Mouse (Mus musculus): Measurements from ENCODE around the gene Zfp984. TPM values are rescaled to one million over a fixed set of nuclear protein-coding genes. Genes with fewer than 3 reads are reported as not detected.
A peak's percentile ranks its signal among the peaks of the same experiment; 100 is the strongest.
"Not testable (repeated sequence)": the region's sequence is repeated elsewhere in the genome, so short reads cannot be mapped to it uniquely, and the experiment has no call there.

Gene Zfp984
- 4.3 and 6.3 TPM in 2 replicates for polyA plus RNA-seq (2016; fragmentation: Nextera tagmentation; extraction: Ambion mirVana)

GRCm38 (mm10) chr4:147809292-147809965 lies at the start of gene Zfp984:
Gene Zfp984 (minus strand): TSS chr4:147809788.
- 13% methylated on average over 15 of the region's 15 CpGs for WGBS
- not testable (repeated sequence) for H3K27me3 ChIP-seq (replicated peaks); H3K36me3 ChIP-seq; H3K9me3 ChIP-seq; H3K27ac ChIP-seq; H3K4me1 ChIP-seq
- H3K9ac ChIP-seq, result peak within 1 kb of the TSS; percentile 33
- peak; percentile 56; the same call in 1 of the 2 replicates for ATAC-seq (ENCODE audit: low FRiP score, low read depth)
- H3K4me2 ChIP-seq (replicated peaks), result peak within 1 kb of the TSS; percentile 70
- H3K4me3 ChIP-seq, result peak within 1 kb of the TSS; percentile 41

- H3K9me3 ChIP-seq, result no peaks in the 10 kb centered on the region
Measured at GRCm38 (mm10) chr4:147850776-147851175, 41.2 kb upstream of the Zfp984 start.

GRCm38 (mm10) chr4:147848584-147848991 lies 39.0 kb upstream of the Zfp984 start:
- peak; percentile 73 for ATAC-seq (ENCODE audit: low FRiP score, low read depth)
- Histone ChIP-seq H3K9ac (peak overlapping the region; percentile 50), H3K36me3 (peaks cover 7% of the 10 kb centered on the region), H3K4me3 (peak overlapping the region; percentile 57), H3K4me2 (replicated peaks) (peak overlapping the region; percentile 64), H3K9me3 (peaks cover 5% of the 10 kb centered on the region), H3K27ac (no peak overlapping the region), H3K4me1 (peaks cover 4% of the 10 kb centered on the region; the same call in 1 of the 2 replicates), H3K27me3 (replicated peaks) (no peaks in the 10 kb centered on the region)
- WGBS, result 11% methylated on average over 4 of the region's 4 CpGs

More at GRCm38 (mm10) chr4:147850776-147851175, 41.2 kb upstream of the Zfp984 start:
- Histone ChIP-seq H3K36me3 (no peaks in the 10 kb centered on the region), H3K4me2 (replicated peaks) (no peak overlapping the region), H3K27me3 (replicated peaks) (no peaks in the 10 kb centered on the region), H3K9ac (no peak overlapping the region), H3K4me3 (no peak overlapping the region), H3K27ac (no peak overlapping the region), H3K4me1 (peaks cover 4% of the 10 kb centered on the region; the same call in 1 of the 2 replicates)
- 84% methylated on average over 2 of the region's 2 CpGs for WGBS
- ATAC-seq (ENCODE audit: low FRiP score, low read depth), result no peak

- Histone ChIP-seq H3K4me3 (peak within 1 kb of the TSS; percentile 57), H3K4me1 (peaks cover 4% of the 10 kb centered on the region; the same call in 1 of the 2 replicates), H3K9ac (peak within 1 kb of the TSS; percentile 53), H3K27ac (no peak within 1 kb of the TSS), H3K4me2 (replicated peaks) (peak within 1 kb of the TSS; percentile 64), H3K27me3 (replicated peaks) (no peaks in the 10 kb centered on the region), H3K36me3 (peaks cover 14% of the 10 kb centered on the region), H3K9me3 (peaks cover 11% of the 10 kb centered on the region)
- ATAC-seq (ENCODE audit: low FRiP score, low read depth), result peak; percentile 91
- 4% methylated on average over 23 of the region's 23 CpGs for WGBS
Measured at GRCm38 (mm10) chr4:147847614-147848583, 38.3 kb upstream of the Zfp984 start, which contains the start of gene Zfp933. Gene Zfp933 (minus strand): TSS chr4:147848366.

- peaks cover 4% of the 10 kb centered on the region; the same call in 1 of the 2 replicates for H3K4me1 ChIP-seq
- H3K9ac ChIP-seq, result no peak overlapping the region
- peaks cover 21% of the 10 kb centered on the region for H3K9me3 ChIP-seq
- WGBS, result 95% methylated on average over 3 of the region's 3 CpGs
- ATAC-seq (ENCODE audit: low FRiP score, low read depth), result no peak
- no peak overlapping the region for H3K27ac ChIP-seq
- no peak overlapping the region for H3K4me2 ChIP-seq (replicated peaks)
- no peak overlapping the region for H3K4me3 ChIP-seq
- no peaks in the 10 kb centered on the region for H3K27me3 ChIP-seq (replicated peaks)
- peaks cover 29% of the 10 kb centered on the region for H3K36me3 ChIP-seq
Measured at GRCm38 (mm10) chr4:147842871-147843270, 33.3 kb upstream of the Zfp984 start.

- not testable (repeated sequence) for ATAC-seq (ENCODE audit: low FRiP score, low read depth)
Measured at GRCm38 (mm10) chr4:147839282-147839681, 29.7 kb upstream of the Zfp984 start.

GRCm38 (mm10) chr4:147824389-147824788 lies 14.8 kb upstream of the Zfp984 start:
- Histone ChIP-seq H3K4me3 (no peak overlapping the region), H3K36me3 (peaks cover 62% of the 10 kb centered on the region), H3K4me1 (no peaks in the 10 kb centered on the region), H3K27me3 (replicated peaks) (no peaks in the 10 kb centered on the region), H3K27ac (no peak overlapping the region), H3K9me3 (peaks cover 72% of the 10 kb centered on the region), H3K9ac (no peak overlapping the region), H3K4me2 (replicated peaks) (no peak overlapping the region)
- ATAC-seq (ENCODE audit: low FRiP score, low read depth), result no peak
- WGBS, result 89% methylated on average over 4 of the region's 4 CpGs

More at GRCm38 (mm10) chr4:147839282-147839681, 29.7 kb upstream of the Zfp984 start:
- H3K9ac ChIP-seq; H3K4me2 ChIP-seq (replicated peaks); H3K4me1 ChIP-seq; H3K27me3 ChIP-seq (replicated peaks); H3K27ac ChIP-seq; H3K4me3 ChIP-seq: not testable (repeated sequence)
- Histone ChIP-seq H3K9me3 (peaks cover 24% of the 10 kb centered on the region), H3K36me3 (peaks cover 25% of the 10 kb centered on the region)
- WGBS, result 99% methylated on average over 22 of the region's 26 CpGs

GRCm38 (mm10) chr4:147821414-147821813 lies 11.8 kb upstream of the Zfp984 start:
- not testable (repeated sequence) for H3K27me3 ChIP-seq (replicated peaks); H3K4me2 ChIP-seq (replicated peaks); H3K9ac ChIP-seq; H3K27ac ChIP-seq; H3K4me3 ChIP-seq; H3K4me1 ChIP-seq; ATAC-seq (ENCODE audit: low FRiP score, low read depth)
- H3K9me3 ChIP-seq, result peaks cover 61% of the 10 kb centered on the region
- WGBS, result 91% methylated on average over 3 of the region's 3 CpGs
- peaks cover 32% of the 10 kb centered on the region for H3K36me3 ChIP-seq

- peaks cover 48% of the 10 kb centered on the region for H3K9me3 ChIP-seq
- H3K27me3 ChIP-seq (replicated peaks); H3K4me1 ChIP-seq; H3K4me3 ChIP-seq; H3K4me2 ChIP-seq (replicated peaks); H3K9ac ChIP-seq; H3K27ac ChIP-seq; ATAC-seq (ENCODE audit: low FRiP score, low read depth): not testable (repeated sequence)
- 83% methylated on average over 7 of the region's 7 CpGs for WGBS
- peaks cover 15% of the 10 kb centered on the region for H3K36me3 ChIP-seq
Measured at GRCm38 (mm10) chr4:147819659-147820058, 10.1 kb upstream of the Zfp984 start.

GRCm38 (mm10) chr4:147814592-147815167 lies 5.1 kb upstream of the Zfp984 start:
- no peak overlapping the region for H3K4me2 ChIP-seq (replicated peaks)
- peaks cover 18% of the 10 kb centered on the region; the same call in 1 of the 2 replicates for H3K9me3 ChIP-seq
- no peak overlapping the region for H3K9ac ChIP-seq
- H3K4me1 ChIP-seq, result no peaks in the 10 kb centered on the region
- WGBS, result 81% methylated on average over 2 of the region's 2 CpGs
- H3K36me3 ChIP-seq, result no peaks in the 10 kb centered on the region
- H3K27me3 ChIP-seq (replicated peaks), result no peaks in the 10 kb centered on the region
- no peak overlapping the region for H3K27ac ChIP-seq
- ATAC-seq (ENCODE audit: low FRiP score, low read depth), result no peak
- no peak overlapping the region for H3K4me3 ChIP-seq

GRCm38 (mm10) chr4:147813249-147813765 lies 3.7 kb upstream of the Zfp984 start:
- Histone ChIP-seq H3K36me3 (no peaks in the 10 kb centered on the region), H3K4me2 (replicated peaks) (no peak overlapping the region)
- ATAC-seq (ENCODE audit: low FRiP score, low read depth), result no peak

More at GRCm38 (mm10) chr4:147813249-147813765, 3.7 kb upstream of the Zfp984 start:
- no peaks in the 10 kb centered on the region for H3K4me1 ChIP-seq
- H3K27me3 ChIP-seq (replicated peaks), result no peaks in the 10 kb centered on the region
- H3K4me3 ChIP-seq, result no peak overlapping the region
- H3K27ac ChIP-seq, result no peak overlapping the region
- WGBS, result 52% methylated on average over 5 of the region's 5 CpGs
- H3K9ac ChIP-seq, result no peak overlapping the region
- H3K9me3 ChIP-seq, result peaks cover 11% of the 10 kb centered on the region; the same call in 1 of the 2 replicates
